Mouse (Mus musculus): ENCODE results near the gene Gm20388. TPM values are rescaled to one million over a fixed set of nuclear protein-coding genes. Genes with fewer than 3 reads are reported as not detected.

Gene Gm20388
- total RNA-seq, 1 experiment from 2014 or later = 35.7 TPM

DNA sequence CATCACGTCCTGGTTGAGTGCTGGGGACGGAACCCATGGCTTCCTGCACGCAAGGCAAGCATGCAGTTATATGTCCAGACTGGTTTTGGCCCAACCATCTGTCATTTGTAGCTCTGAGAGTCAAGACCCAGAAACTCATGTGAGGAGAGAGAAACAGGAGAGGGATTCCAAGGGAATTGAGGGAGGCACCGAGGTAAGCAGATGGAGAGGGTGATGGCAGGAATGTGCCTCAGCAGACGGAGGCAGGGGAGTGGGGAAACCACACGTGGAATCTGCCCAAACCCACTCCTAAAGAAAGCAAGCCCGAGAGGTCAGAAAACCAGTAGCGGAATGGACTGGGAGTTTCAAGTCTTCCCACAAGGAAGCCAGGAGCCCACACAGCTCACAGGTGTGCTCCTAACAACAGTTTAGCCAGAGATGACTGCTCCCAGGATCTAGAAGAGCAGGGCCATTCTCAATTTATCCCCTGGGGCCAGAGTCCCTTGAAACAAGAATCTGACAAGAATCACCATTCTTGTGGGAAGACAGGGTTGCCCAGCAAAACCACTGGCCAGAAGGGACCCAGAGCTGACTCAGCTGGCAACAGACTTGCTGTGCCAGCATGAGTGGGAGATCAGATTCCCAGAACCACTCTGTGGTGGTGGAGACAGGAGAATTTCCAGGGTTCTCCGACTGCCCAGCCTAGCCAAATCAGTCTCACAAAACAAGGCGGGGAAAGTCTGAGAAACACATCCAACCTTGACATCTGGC is 1772.6 kb downstream of the Gm20388 start:
- no peak for ATAC-seq (replicated peaks; ENCODE audit: low read depth, poor library complexity, severe bottlenecking)

DNA sequence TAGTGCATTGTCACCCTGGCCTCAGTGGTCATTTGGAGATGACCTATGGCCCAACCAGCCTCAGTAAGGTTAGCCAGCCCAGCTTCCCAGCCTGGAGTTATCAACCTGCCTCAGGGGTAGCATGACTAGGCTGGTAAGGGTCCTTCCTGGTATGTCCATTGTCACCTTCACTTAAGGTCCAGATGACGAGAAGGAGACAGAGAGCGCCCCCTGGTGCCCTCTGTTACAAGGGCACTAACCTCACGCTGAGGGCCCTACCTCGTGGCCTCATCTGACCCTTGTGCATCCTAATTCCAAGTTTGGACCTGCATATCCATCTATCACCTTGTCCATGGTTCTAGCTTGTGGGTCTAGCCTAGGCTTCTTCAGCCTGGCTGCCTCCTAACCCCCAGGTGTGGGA is 1774.8 kb downstream of the Gm20388 start:
- peak; percentile 71 for ATAC-seq (replicated peaks; ENCODE audit: low read depth, poor library complexity, severe bottlenecking)

- no peak for ATAC-seq (replicated peaks; ENCODE audit: low read depth, poor library complexity, severe bottlenecking)
Observed at GRCm38 (mm10) chr8:121687455-121688161, 1777.0 kb downstream of the Gm20388 start.

- no peak for ATAC-seq (replicated peaks; ENCODE audit: low read depth, poor library complexity, severe bottlenecking)
Observed at GRCm38 (mm10) chr8:121688496-121688895, 1777.9 kb downstream of the Gm20388 start.

DNA sequence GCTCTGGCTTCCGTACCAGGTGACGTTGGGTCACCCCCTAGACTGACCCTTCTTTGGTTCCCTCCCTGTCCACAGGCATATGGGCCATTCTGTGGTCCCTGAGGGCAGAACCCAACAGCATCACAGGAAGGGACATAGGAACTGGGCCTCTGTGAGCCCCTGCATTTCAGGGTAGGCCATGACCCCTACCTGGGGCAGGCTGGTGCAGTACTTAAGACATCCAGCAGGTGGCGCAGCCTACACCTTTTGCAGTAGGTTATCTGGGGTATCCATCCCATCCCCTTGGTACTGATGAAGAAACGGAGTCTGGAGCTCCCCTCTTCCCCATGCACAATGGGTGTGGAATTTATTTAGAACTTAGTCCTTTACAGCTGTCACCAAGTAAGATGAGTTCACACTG is 1783.8 kb downstream of the Gm20388 start:
- peak; percentile 41; the same call in 1 of the 2 replicates for ATAC-seq (replicated peaks; ENCODE audit: low read depth, poor library complexity, severe bottlenecking)

DNA sequence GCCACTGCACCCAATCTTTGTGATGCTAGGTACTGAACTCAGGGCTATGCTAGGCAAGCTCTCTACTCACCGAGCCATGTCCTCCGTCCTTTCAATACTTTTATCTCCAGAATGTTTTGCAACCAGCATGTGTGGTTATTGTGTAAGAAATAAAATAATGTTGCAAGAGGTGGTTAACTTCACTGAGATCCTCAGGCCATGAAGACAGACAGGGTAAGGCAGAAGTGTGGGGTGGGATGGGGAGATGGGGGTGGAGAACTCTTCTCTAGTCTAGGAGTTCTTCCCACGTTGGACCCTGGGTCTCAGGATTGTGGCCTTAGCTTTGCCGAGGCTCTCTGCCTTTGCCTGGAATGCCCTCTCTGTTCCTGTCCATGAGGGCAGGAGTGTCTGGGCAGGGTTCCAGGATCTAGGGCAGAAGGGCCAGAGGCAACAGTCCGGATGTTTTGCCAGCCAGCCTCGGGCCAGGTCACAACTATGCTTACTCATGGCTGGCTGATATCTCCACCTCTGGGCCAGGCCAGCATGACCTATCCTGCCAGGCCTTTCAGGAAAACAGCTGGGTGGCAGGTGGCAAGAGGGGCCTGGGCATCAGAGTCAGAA is 1785.0 kb downstream of the Gm20388 start:
- ATAC-seq (replicated peaks; ENCODE audit: low read depth, poor library complexity, severe bottlenecking) = peak; percentile 37; the same call in 1 of the 2 replicates

- ATAC-seq (replicated peaks; ENCODE audit: low read depth, poor library complexity, severe bottlenecking) = no peak
Observed at GRCm38 (mm10) chr8:121697735-121698614, 1787.3 kb downstream of the Gm20388 start.

DNA sequence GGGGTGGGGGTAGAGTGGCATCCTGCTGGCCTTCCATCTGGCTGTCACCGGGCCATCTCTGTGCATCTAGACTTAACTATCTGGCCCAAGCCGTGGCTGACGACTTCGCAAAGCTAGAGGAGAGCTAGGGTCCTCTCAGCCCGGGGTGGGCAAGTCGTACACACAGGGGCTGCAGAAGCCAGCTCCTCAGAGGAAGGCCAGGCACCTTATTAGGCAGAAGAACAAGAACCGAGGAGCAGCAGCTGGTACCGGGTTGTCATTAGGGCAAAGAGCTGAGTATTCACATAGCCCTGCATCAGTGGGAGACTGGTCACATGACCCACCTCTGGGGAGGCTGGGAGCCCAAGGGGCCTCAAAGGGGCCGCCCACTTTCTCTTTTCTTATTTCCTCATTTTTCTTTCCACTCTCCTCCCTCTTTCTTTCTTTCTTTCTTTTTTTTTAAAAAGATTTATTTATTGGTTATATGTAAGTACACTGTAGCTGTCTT is 1788.0 kb downstream of the Gm20388 start:
- ATAC-seq (replicated peaks; ENCODE audit: low read depth, poor library complexity, severe bottlenecking) = no peak

DNA sequence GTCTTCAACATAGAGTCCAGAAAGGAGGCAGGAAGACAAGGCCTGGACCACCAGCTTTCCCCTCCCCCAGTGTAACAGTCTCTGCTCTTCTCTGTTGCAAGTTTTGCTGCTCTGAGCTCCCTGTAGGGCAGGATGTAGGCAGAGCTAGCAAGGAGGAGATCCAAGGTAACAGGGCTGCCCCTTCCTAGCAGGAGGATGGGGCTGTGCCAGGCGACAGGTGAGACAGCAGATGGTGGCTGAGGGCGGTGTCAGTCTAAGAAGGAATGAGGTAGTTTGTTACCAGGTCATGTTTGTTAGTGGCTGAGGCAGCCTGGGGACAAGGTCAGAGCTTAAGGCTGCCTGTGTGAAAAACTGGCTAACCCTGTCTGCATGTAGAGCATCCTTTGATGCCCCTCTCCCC is 1789.3 kb downstream of the Gm20388 start:
- ATAC-seq (replicated peaks; ENCODE audit: low read depth, poor library complexity, severe bottlenecking) = no peak

GRCm38 (mm10) chr8:121705174-121705573 is 1794.5 kb downstream of the Gm20388 start:
- ATAC-seq (replicated peaks; ENCODE audit: low read depth, poor library complexity, severe bottlenecking) = no peak

DNA sequence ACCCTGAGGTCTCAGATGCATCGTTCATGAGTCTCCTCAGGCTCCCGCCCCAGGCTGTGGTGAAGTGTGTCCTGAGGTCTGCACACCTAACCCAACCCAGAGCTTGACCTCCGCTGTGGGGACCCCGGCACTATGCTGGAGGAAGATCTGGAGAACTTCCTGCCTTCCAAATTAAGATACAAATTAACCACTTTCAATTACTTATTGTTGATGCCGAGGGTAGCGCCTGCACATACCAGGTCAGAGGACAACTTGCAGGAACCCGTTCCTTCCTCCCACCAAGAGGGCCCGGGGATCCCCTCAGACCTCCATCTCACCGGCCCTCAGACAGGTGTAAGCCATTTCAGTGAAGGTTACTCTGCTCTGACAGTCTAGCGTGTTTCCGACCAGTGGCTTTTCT is 1796.3 kb downstream of the Gm20388 start:
- no peak for ATAC-seq (replicated peaks; ENCODE audit: low read depth, poor library complexity, severe bottlenecking)

DNA sequence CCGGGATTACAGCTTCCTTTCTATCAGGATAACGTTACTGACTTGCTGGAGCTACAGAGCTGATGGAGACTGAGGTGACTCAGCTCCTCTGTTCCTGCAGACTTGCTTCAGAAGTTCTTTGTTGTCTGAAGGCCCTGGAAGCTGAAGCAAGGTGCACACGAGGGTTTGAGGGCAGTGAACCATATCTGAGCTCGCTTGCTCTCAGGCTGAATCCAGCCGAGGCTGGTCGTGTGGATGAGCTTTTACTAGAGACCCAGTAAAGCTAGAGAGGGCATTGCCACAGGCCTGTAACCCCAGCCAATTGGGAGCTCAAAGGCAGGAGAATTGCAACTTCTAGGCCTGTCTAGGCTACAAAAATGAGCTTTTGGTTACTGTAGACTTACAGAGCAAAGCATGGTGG is 1797.8 kb downstream of the Gm20388 start:
- no peak for ATAC-seq (replicated peaks; ENCODE audit: low read depth, poor library complexity, severe bottlenecking)

GRCm38 (mm10) chr8:121717502-121717901 is 1806.9 kb downstream of the Gm20388 start:
- no peak for ATAC-seq (replicated peaks; ENCODE audit: low read depth, poor library complexity, severe bottlenecking)

DNA sequence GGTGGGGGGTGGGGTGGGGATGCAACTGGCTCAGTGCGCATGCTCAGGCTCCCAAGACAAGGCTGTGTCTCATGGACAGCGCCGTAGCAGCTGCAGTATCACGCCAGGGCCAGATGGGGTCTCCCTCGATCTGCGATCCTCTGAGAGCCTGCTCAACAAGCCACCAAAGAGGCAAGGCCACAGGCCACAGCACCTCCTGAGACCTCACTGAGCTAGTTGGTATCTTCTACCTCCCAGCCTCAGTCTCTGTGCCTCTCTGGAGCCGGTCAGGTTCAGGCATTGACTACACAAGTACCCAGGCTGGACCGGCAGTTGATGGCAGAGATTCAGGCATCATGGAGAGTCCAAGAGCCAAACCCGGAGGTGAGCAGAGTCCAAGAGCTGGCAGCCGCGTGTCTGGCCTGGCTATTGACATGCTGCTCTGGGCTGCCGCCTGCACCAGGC is 1807.4 kb downstream of the Gm20388 start:
- peak; percentile 90 for ATAC-seq (replicated peaks; ENCODE audit: low read depth, poor library complexity, severe bottlenecking)

DNA sequence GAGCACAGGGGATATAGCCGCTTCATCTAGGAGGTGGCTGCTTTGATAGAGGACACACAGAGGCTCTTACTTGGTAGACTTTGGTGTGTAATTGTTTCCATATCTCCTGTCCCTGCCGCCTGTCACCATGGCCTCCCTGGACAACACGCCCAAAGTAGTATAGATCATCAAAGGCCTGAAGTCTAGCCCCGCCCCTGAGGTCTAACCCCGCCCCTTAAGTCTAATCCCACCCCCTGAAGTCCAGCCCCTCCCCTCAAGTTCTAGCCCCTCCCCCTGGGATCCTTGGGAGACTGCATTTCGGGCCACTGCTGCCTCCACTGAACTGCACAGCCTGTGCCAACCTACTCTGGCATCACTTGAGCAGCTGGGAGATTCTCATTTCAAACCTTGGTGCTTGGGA is 1808.3 kb downstream of the Gm20388 start:
- no peak for ATAC-seq (replicated peaks; ENCODE audit: low read depth, poor library complexity, severe bottlenecking)

- ATAC-seq (replicated peaks; ENCODE audit: low read depth, poor library complexity, severe bottlenecking) = no peak
Observed at GRCm38 (mm10) chr8:121721072-121721471, 1810.4 kb downstream of the Gm20388 start.

GRCm38 (mm10) chr8:121723846-121724245 is 1813.2 kb downstream of the Gm20388 start:
- no peak for ATAC-seq (replicated peaks; ENCODE audit: low read depth, poor library complexity, severe bottlenecking)

- no peak for ATAC-seq (replicated peaks; ENCODE audit: low read depth, poor library complexity, severe bottlenecking)
Observed at GRCm38 (mm10) chr8:121727164-121727563, 1816.5 kb downstream of the Gm20388 start.

DNA sequence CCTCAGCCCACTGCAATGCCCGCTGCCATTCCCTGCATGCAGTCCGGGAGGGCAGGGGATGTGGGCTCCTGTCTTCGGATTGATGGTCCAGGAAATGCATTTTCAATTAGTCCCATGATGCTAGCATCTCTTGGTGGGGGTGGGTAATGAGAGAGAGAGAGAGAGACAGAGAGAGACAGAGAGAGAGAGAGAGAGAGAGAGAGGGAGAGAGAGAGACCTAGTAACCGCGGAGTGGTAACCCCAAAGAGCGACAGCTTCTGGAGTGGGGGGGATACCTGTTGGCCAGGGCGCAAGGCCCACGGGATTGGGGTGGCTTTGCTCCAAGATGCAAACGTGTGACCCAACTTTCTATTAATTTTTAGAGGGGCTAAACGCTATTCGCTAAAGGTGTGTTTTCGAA is 1818.7 kb downstream of the Gm20388 start, which contains the start of gene Jph3:
TSS of gene Jph3 (plus strand) at position 301 of the 400 bp plus-strand sequence.
- ATAC-seq (replicated peaks; ENCODE audit: low read depth, poor library complexity, severe bottlenecking) = no peak

DNA sequence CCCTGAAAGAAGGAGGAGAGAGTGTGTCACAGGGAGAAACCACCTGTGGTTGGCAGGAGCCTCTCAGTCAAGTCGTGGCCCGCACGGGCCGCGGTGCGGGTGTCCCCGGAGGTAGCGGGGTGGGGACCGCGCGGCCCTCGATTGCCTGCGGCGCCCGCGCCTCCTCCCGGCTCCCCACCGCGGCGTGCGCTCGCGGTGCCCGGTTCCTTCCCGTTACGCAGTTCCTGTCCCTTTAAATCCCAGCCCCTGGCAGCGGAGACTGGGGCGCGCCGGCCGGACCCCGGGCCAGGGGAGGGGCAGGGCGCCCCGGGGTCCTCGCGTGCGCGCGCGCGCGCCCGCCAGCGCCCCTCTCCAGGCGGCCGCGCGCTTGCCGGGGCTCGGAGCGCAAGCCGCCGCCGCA is 1819.1 kb downstream of the Gm20388 start:
- ATAC-seq (replicated peaks; ENCODE audit: low read depth, poor library complexity, severe bottlenecking) = no peak

Measured in common myeloid progenitor, adult 5-6 weeks (primary cell).